Mouse (Mus musculus) MEL (cell line): Measurements from ENCODE around the gene Rad51d. TPM values are rescaled to one million over a fixed set of nuclear protein-coding genes. Genes with fewer than 3 reads are reported as not detected.

Experiments
- DNase-seq: peaks from one replicate; pipeline ENCODE4 v3.0.0; 2011; ENCODE audit warnings: low read depth, low spot score
- H3K27ac ChIP-seq: 2 replicates; pipeline ENCODE4 v1.5.1; 2012; ENCODE audit warnings: low read depth, mild to moderate bottlenecking, control low read depth, low read length, moderate library complexity; ENCODE audit not compliant: control insufficient read depth
- H3K27me3 ChIP-seq, 2 experiments: fragments of 150-350 bp in 1 of 2; sonication (generic) in 1 of 2; 2 replicates each; pipeline ENCODE4 v1.6.1; 2012; ENCODE audit warnings: low read length in 2 of 2, mild to moderate bottlenecking in 2 of 2, improper control_type of control experiment in 1 of 2, moderate library complexity in 1 of 2; ENCODE audit not compliant: insufficient read depth in 2 of 2, control insufficient read depth in 1 of 2
- H3K36me3 ChIP-seq, 2 experiments: 2 replicates each; pipeline ENCODE4 v1.6.1; 2012 to 2014; ENCODE audit warnings: low read length in 2 of 2, improper control_type of control experiment in 1 of 2, inconsistent platforms in 1 of 2, mild to moderate bottlenecking in 1 of 2; ENCODE audit not compliant: insufficient read depth in 2 of 2, control insufficient read depth in 1 of 2
- H3K4me1 ChIP-seq, 2 experiments: fragments of 150-350 bp in 1 of 2; sonication (generic) in 1 of 2; 2 replicates each; pipeline ENCODE4 v1.6.1; 2012; ENCODE audit warnings: low read length in 2 of 2, improper control_type of control experiment in 1 of 2, mild to moderate bottlenecking in 1 of 2; ENCODE audit not compliant: insufficient read depth in 2 of 2, control insufficient read depth in 1 of 2
- H3K4me3 ChIP-seq, 2 experiments: fragments of 150-350 bp in 1 of 2; sonication (generic) in 1 of 2; 2 replicates each; pipeline ENCODE4 v1.5.1; 2012; ENCODE audit warnings: low read depth in 2 of 2, low read length in 2 of 2, mild to moderate bottlenecking in 2 of 2, moderate library complexity in 2 of 2, control low read depth in 1 of 2, improper control_type of control experiment in 1 of 2; ENCODE audit not compliant: control insufficient read depth in 1 of 2, insufficient read depth in 1 of 2
- H3K79me2 ChIP-seq: 2 replicates; pipeline ENCODE4 v1.6.1; 2012; ENCODE audit warnings: mild to moderate bottlenecking, low read length, moderate library complexity; ENCODE audit not compliant: control insufficient read depth, poor library complexity, insufficient read depth
- H3K9ac ChIP-seq: 2 replicates; pipeline ENCODE4 v1.6.1; 2012; ENCODE audit warnings: low read depth, mild to moderate bottlenecking, control low read depth, low read length, moderate library complexity; ENCODE audit not compliant: control insufficient read depth, poor library complexity, severe bottlenecking
- H3K9me3 ChIP-seq: fragments of 150-350 bp; sonication (generic); replicated peaks from 2 replicates; pipeline ENCODE4 v1.6.1; 2012; ENCODE audit warnings: mild to moderate bottlenecking, low read length, improper control_type of control experiment, moderate library complexity; ENCODE audit not compliant: insufficient read depth
- BHLHE40 ChIP-seq: IDR thresholded peaks from 2 replicates; pipeline ENCODE4 v1.6.1; 2012; ENCODE audit warnings: low read depth, mild to moderate bottlenecking, inconsistent platforms, low read length, improper control_type of control experiment, borderline replicate concordance
- CHD1 ChIP-seq: IDR thresholded peaks from 2 replicates; pipeline ENCODE4 v1.6.1; 2012; ENCODE audit warnings: low read depth, mild to moderate bottlenecking, inconsistent platforms, low read length, improper control_type of control experiment
- CHD2 ChIP-seq: IDR thresholded peaks from 2 replicates; pipeline ENCODE4 v1.6.1; 2011; ENCODE audit warnings: low read length, improper control_type of control experiment
- CTCF ChIP-seq, 3 experiments: IDR thresholded peaks in 2 of 3; conservative IDR thresholded peaks in 1 of 3; 2 replicates each; pipeline ENCODE4 v1.5.1; 2011 to 2012; ENCODE audit warnings: low read length in 3 of 3, low read depth in 2 of 3, mild to moderate bottlenecking in 2 of 3, improper control_type of control experiment in 1 of 3, inconsistent platforms in 1 of 3, mixed read lengths in 1 of 3, moderate library complexity in 1 of 3; ENCODE audit not compliant: control insufficient read depth in 1 of 3, insufficient read depth in 1 of 3, poor library complexity in 1 of 3, severe bottlenecking in 1 of 3
- E2F4 ChIP-seq: IDR thresholded peaks from 2 replicates; pipeline ENCODE4 v1.6.1; 2011; ENCODE audit warnings: low read depth, low read length, improper control_type of control experiment, borderline replicate concordance
- ELF1 ChIP-seq: IDR thresholded peaks from 2 replicates; pipeline ENCODE4 v1.6.1; 2014; ENCODE audit warnings: low read depth, mild to moderate bottlenecking, inconsistent platforms, low read length, improper control_type of control experiment, moderate library complexity
- EP300 ChIP-seq, 2 experiments: IDR thresholded peaks; 2 replicates each; pipeline ENCODE4 v1.6.1; 2011; ENCODE audit warnings: improper control_type of control experiment in 2 of 2, low read length in 2 of 2, low read depth in 1 of 2, mild to moderate bottlenecking in 1 of 2
- ETS1 ChIP-seq: IDR thresholded peaks from 2 replicates; pipeline ENCODE4 v1.6.1; 2012; ENCODE audit warnings: low read depth, mild to moderate bottlenecking, inconsistent platforms, low read length, improper control_type of control experiment, moderate library complexity
- GABPA ChIP-seq: IDR thresholded peaks from 2 replicates; pipeline ENCODE4 v1.6.1; 2012; ENCODE audit warnings: low read depth, mild to moderate bottlenecking, inconsistent platforms, low read length, improper control_type of control experiment, moderate library complexity
- GATA1 ChIP-seq: IDR thresholded peaks from 2 replicates; pipeline ENCODE4 v1.6.1; 2011; ENCODE audit warnings: low read depth, low read length, improper control_type of control experiment
- HCFC1 ChIP-seq: IDR thresholded peaks from 2 replicates; pipeline ENCODE4 v1.6.1; 2012; ENCODE audit warnings: low read depth, mild to moderate bottlenecking, inconsistent platforms, low read length, improper control_type of control experiment, moderate library complexity
- JUND ChIP-seq: IDR thresholded peaks from 2 replicates; pipeline ENCODE4 v1.6.1; 2011; ENCODE audit warnings: low read depth, mild to moderate bottlenecking, improper control_type of control experiment, low read length
- KAT2A ChIP-seq: conservative IDR thresholded peaks from 2 replicates; pipeline ENCODE4 v1.6.1; 2012; ENCODE audit warnings: low read depth, low read length, improper control_type of control experiment, inconsistent platforms
- MAFK ChIP-seq: IDR thresholded peaks from 2 replicates; pipeline ENCODE4 v1.6.1; 2011; ENCODE audit warnings: low read depth, mild to moderate bottlenecking, low read length, improper control_type of control experiment, borderline replicate concordance
- MAX ChIP-seq: IDR thresholded peaks from 2 replicates; pipeline ENCODE4 v1.6.1; 2011; ENCODE audit warnings: low read length, improper control_type of control experiment
- MAZ ChIP-seq: IDR thresholded peaks from 2 replicates; pipeline ENCODE4 v1.6.1; 2012; ENCODE audit warnings: low read depth, mild to moderate bottlenecking, inconsistent platforms, low read length, improper control_type of control experiment
- MXI1 ChIP-seq: IDR thresholded peaks from 2 replicates; pipeline ENCODE4 v1.6.1; 2011; ENCODE audit warnings: mild to moderate bottlenecking, low read depth, low read length, improper control_type of control experiment
- MYB ChIP-seq: IDR thresholded peaks from 2 replicates; pipeline ENCODE4 v1.6.1; 2011; ENCODE audit warnings: mild to moderate bottlenecking, low read depth, low read length, improper control_type of control experiment
- MYC ChIP-seq: IDR thresholded peaks from 2 replicates; pipeline ENCODE4 v1.6.1; 2011; ENCODE audit warnings: low read depth, mild to moderate bottlenecking, low read length, improper control_type of control experiment, moderate library complexity
- NELFE ChIP-seq: IDR thresholded peaks from 2 replicates; pipeline ENCODE4 v1.6.1; 2011; ENCODE audit warnings: low read depth, low read length, improper control_type of control experiment
- NRF1 ChIP-seq: IDR thresholded peaks from 2 replicates; pipeline ENCODE4 v1.6.1; 2014; ENCODE audit warnings: low read depth, mild to moderate bottlenecking, inconsistent platforms, low read length, improper control_type of control experiment, moderate library complexity; ENCODE audit not compliant: poor library complexity, insufficient read depth, severe bottlenecking
- POLR2A ChIP-seq, 2 experiments: IDR thresholded peaks; 2 replicates each; pipeline ENCODE4 v1.6.1; 2011 to 2012; ENCODE audit warnings: low read length in 2 of 2, mild to moderate bottlenecking in 2 of 2, control low read depth in 1 of 2, improper control_type of control experiment in 1 of 2, low read depth in 1 of 2, moderate library complexity in 1 of 2; ENCODE audit not compliant: control insufficient read depth in 1 of 2, insufficient read depth in 1 of 2, poor library complexity in 1 of 2
- POLR2AphosphoS2 ChIP-seq: IDR thresholded peaks from 2 replicates; pipeline ENCODE4 v1.6.1; 2011; ENCODE audit warnings: low read length, improper control_type of control experiment
- POLR2AphosphoS5 ChIP-seq: IDR thresholded peaks from 2 replicates; pipeline ENCODE4 v1.6.1; 2012; ENCODE audit warnings: low read depth, borderline replicate concordance, mild to moderate bottlenecking, inconsistent platforms, low read length, moderate library complexity, mixed read lengths
- RAD21 ChIP-seq: IDR thresholded peaks from 2 replicates; pipeline ENCODE4 v1.6.1; 2011; ENCODE audit warnings: mild to moderate bottlenecking, low read depth, low read length, improper control_type of control experiment
- RCOR1 ChIP-seq: IDR thresholded peaks from 2 replicates; pipeline ENCODE4 v1.6.1; 2012; ENCODE audit warnings: low read depth, mild to moderate bottlenecking, inconsistent platforms, low read length, improper control_type of control experiment
- SIN3A ChIP-seq: IDR thresholded peaks from 2 replicates; pipeline ENCODE4 v1.6.1; 2012; ENCODE audit warnings: low read length, improper control_type of control experiment, inconsistent platforms
- SMC3 ChIP-seq: IDR thresholded peaks from 2 replicates; pipeline ENCODE4 v1.6.1; 2011; ENCODE audit warnings: low read depth, low read length, improper control_type of control experiment
- TAL1 ChIP-seq: IDR thresholded peaks from 2 replicates; pipeline ENCODE4 v1.6.1; 2012; ENCODE audit warnings: mild to moderate bottlenecking, inconsistent platforms, low read length, moderate library complexity, mixed read lengths
- TBP ChIP-seq: IDR thresholded peaks from 2 replicates; pipeline ENCODE4 v1.8.0; 2011; ENCODE audit warnings: low read depth, low read length, improper control_type of control experiment
- TCF12 ChIP-seq: IDR thresholded peaks from 2 replicates; pipeline ENCODE4 v1.6.1; 2014; ENCODE audit warnings: low read depth, mild to moderate bottlenecking, inconsistent platforms, low read length, improper control_type of control experiment, moderate library complexity
- UBTF ChIP-seq: IDR thresholded peaks from 2 replicates; pipeline ENCODE4 v1.6.1; 2012; ENCODE audit warnings: low read depth, mild to moderate bottlenecking, inconsistent platforms, low read length, improper control_type of control experiment, moderate library complexity, borderline replicate concordance; ENCODE audit not compliant: insufficient read depth
- USF1 ChIP-seq: IDR thresholded peaks from 2 replicates; pipeline ENCODE4 v1.6.1; 2014; ENCODE audit warnings: low read depth, mild to moderate bottlenecking, inconsistent platforms, low read length, improper control_type of control experiment, moderate library complexity
- USF2 ChIP-seq, 2 experiments: IDR thresholded peaks; 2 replicates each; pipeline ENCODE4 v1.6.1; 2011 to 2012; ENCODE audit warnings: improper control_type of control experiment in 2 of 2, low read length in 2 of 2, borderline replicate concordance in 1 of 2, inconsistent platforms in 1 of 2, low read depth in 1 of 2, mild to moderate bottlenecking in 1 of 2; ENCODE audit not compliant: insufficient read depth in 1 of 2
- ZKSCAN1 ChIP-seq: IDR thresholded peaks from 2 replicates; pipeline ENCODE4 v1.6.1; 2012; ENCODE audit warnings: low read depth, mild to moderate bottlenecking, inconsistent platforms, low read length, improper control_type of control experiment, moderate library complexity
- ZMIZ1 ChIP-seq: IDR thresholded peaks from 2 replicates; pipeline ENCODE4 v1.6.1; 2012; ENCODE audit warnings: low read depth, mild to moderate bottlenecking, inconsistent platforms, low read length, improper control_type of control experiment, moderate library complexity
- polyA plus RNA-seq, 2 experiments: library from polyadenylated mRNA; stranded (reverse) in 1 of 2; unstranded in 1 of 2; fragments of >175 nt in 1 of 2; fragments of >200 nt in 1 of 2; gene quantifications; 2 replicates each; pipeline versions ENCODE4 v1.2.1 to v1.2.4; 2012; ENCODE audit warnings: low replicate concordance in 2 of 2, low read depth in 1 of 2; ENCODE audit not compliant: insufficient read length in 2 of 2, insufficient read depth in 1 of 2, missing spikeins in 1 of 2
- total RNA-seq: library from RNA; depleted of rRNA; stranded (reverse); fragments of 300-350 nt; gene quantifications from 2 replicates; pipeline ENCODE4 v1.2.3, GENCODE M21; 2012; rRNA removed

The Rad51d gene
- total RNA-seq (21.1 and 25.6 TPM in 2 replicates), polyA plus RNA-seq (10 to 100 TPM in 1 of 2 experiments, not detected in 1; 30.0 TPM)

DNA sequence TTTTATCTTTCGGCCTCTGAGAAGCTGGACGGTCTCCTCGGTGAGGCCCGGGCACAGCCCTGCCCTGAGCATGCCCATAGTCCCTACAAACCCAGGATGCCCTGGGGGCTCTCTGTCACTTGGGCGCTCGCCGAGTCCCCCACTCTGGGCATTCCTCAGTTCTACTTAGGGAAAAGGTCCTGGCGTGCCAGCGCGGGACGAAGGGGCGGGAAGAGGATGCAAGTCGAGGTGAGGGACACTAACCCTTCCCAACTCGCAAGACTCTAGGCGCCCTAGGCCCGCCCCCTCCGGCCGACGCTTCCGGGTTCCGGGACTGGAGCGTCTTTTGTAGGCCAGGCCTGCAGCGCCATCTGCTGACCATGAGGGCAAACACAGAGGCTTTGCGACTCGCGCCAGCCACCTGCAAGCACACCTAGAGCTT is at the start of gene Rad51d:
Gene Rad51d (minus strand): TSS at position 273 of the 421 bp plus-strand sequence.
- Histone ChIP-seq H3K36me3 (peaks cover 0 to 8% of the 10 kb centered on the region in 2 experiments; a peak in 2 of 4 replicates), H3K79me2 (peaks cover 9% of the 10 kb centered on the region), H3K4me3 (peak within 1 kb of the TSS; percentile 79 to 82), H3K9me3 (no peaks in the 10 kb centered on the region), H3K9ac (peak within 1 kb of the TSS; percentile 82), H3K27me3 (no peaks in the 10 kb centered on the region), H3K4me1 (peaks cover 6 to 10% of the 10 kb centered on the region in 2 experiments; a peak in 3 of 4 replicates), H3K27ac (peak within 1 kb of the TSS; percentile 54)
- DNase-seq: peak; percentile 99
- TF ChIP-seq USF2 (IDR thresholded peaks at IDR 0.05; ENCODE audit: borderline replicate concordance in 1 of 2, insufficient read depth in 1 of 2, low read depth in 1 of 2, low read length in 2 of 2) (no peak), POLR2A (IDR thresholded peaks at IDR 0.05; ENCODE audit: control insufficient read depth in 1 of 2, insufficient read depth in 1 of 2, low read depth in 1 of 2, low read length in 2 of 2, poor library complexity in 1 of 2) (peak; percentile 70 to 92), USF1 (no peak), HCFC1 (peak; percentile 82), ZMIZ1 (peak; percentile 56), RAD21 (peak; percentile 99), ELF1 (peak; percentile 100), MXI1 (peak; percentile 53; the same call in 1 of the 2 replicates), TCF12 (peak; percentile 45; the same call in 1 of the 2 replicates), BHLHE40 (0 out of 2 replicates have a peak, but pooled peaks have one; percentile 25), E2F4 (no peak; the same call in 1 of the 2 replicates), UBTF (no peak), KAT2A (no peak), POLR2AphosphoS2 (peak; percentile 73; the same call in 1 of the 2 replicates), TBP (peak; percentile 91), TAL1 (no peak), ZKSCAN1 (no peak), SIN3A (peak; percentile 89), GATA1 (no peak), CHD1 (no peak), ETS1 (no peak), MAZ (no peak), NRF1 (peak; percentile 35; the same call in 1 of the 2 replicates), MYC (peak; percentile 54), POLR2AphosphoS5 (no peak), GABPA (no peak), JUND (no peak), MAFK (no peak), SMC3 (peak; percentile 95), MYB (no peak), EP300 (IDR thresholded peaks at IDR 0.05; ENCODE audit: low read depth in 1 of 2, low read length in 2 of 2) (0 out of 4 replicates have a peak, but pooled peaks of 1 of the 2 experiments have one; percentile 26), RCOR1 (no peak), CHD2 (no peak), CTCF (IDR thresholded peaks at IDR 0.05 in 2 of 3, conservative IDR thresholded peaks at IDR 0.05 in 1 of 3; ENCODE audit: control insufficient read depth in 1 of 3, insufficient read depth in 1 of 3, low read depth in 2 of 3, low read length in 3 of 3, poor library complexity in 1 of 3, severe bottlenecking in 1 of 3) (peak; percentile 64 to 100 (median 98)), MAX (peak; percentile 14; the same call in 1 of the 2 replicates), NELFE (peak; percentile 82)
